Mouse (Mus musculus): ENCODE data around the gene Cyb561a3. TPM values are rescaled to one million over a fixed set of nuclear protein-coding genes. Genes with fewer than 3 reads are reported as not detected.

Cyb561a3 gene
- polyA plus RNA-seq, 1 experiment = 214 TPM

GRCm38 (mm10) chr19:10603660-10604523 lies 26.9 kb downstream of the Cyb561a3 start:
- 0 out of 2 replicates have a peak overlapping the region, but pooled peaks have one; percentile 58 for H3K27ac ChIP-seq (ENCODE audit: insufficient read depth, low read length)
- peaks cover 7% of the 10 kb centered on the region for H3K36me3 ChIP-seq (ENCODE audit: control insufficient read depth, insufficient read depth, low read length)
- peaks cover 5% of the 10 kb centered on the region; the same call in 1 of the 2 replicates for H3K4me1 ChIP-seq (ENCODE audit: control insufficient read depth, insufficient read depth, insufficient read length)
- DNase-seq (ENCODE audit: low read depth in 1 of 2, low spot score in 2 of 2) = no peak
- no peak overlapping the region for H3K4me3 ChIP-seq (ENCODE audit: extremely low read depth, insufficient read depth, insufficient read length)
- no peak for TF ChIP-seq CTCF (IDR thresholded peaks at IDR 0.05; ENCODE audit: extremely low read depth, insufficient read depth, insufficient read length, insufficient replicate concordance)
- no peak for TF ChIP-seq POLR2A (IDR thresholded peaks at IDR 0.05; ENCODE audit: low read depth, low read length)
- WGBS = 80% methylated on average over 18 of the region's 18 CpGs
- H3K27me3 ChIP-seq (ENCODE audit: control insufficient read depth, insufficient read depth, low read length) = no peaks in the 10 kb centered on the region

GRCm38 (mm10) chr19:10604534-10604933 lies 27.6 kb downstream of the Cyb561a3 start:
- Histone ChIP-seq H3K36me3 (ENCODE audit: control insufficient read depth, insufficient read depth, low read length) (peaks cover 10% of the 10 kb centered on the region), H3K4me1 (ENCODE audit: control insufficient read depth, insufficient read depth, insufficient read length) (peaks cover 5% of the 10 kb centered on the region; the same call in 1 of the 2 replicates), H3K4me3 (ENCODE audit: extremely low read depth, insufficient read depth, insufficient read length) (no peak overlapping the region), H3K27me3 (ENCODE audit: control insufficient read depth, insufficient read depth, low read length) (no peaks in the 10 kb centered on the region), H3K27ac (ENCODE audit: insufficient read depth, low read length) (peak overlapping the region; percentile 84; the same call in 1 of the 2 replicates)
- no peak for DNase-seq (ENCODE audit: low read depth in 1 of 2, low spot score in 2 of 2)
- TF ChIP-seq POLR2A (IDR thresholded peaks at IDR 0.05; ENCODE audit: low read depth, low read length) = no peak
- no peak for TF ChIP-seq CTCF (IDR thresholded peaks at IDR 0.05; ENCODE audit: extremely low read depth, insufficient read depth, insufficient read length, insufficient replicate concordance)
- WGBS = 58% methylated on average over 3 of the region's 3 CpGs

- Histone ChIP-seq H3K27ac (ENCODE audit: insufficient read depth, low read length) (peak within 1 kb of the TSS; percentile 84), H3K4me1 (ENCODE audit: control insufficient read depth, insufficient read depth, insufficient read length) (peaks cover 5% of the 10 kb centered on the region; the same call in 1 of the 2 replicates), H3K36me3 (ENCODE audit: control insufficient read depth, insufficient read depth, low read length) (peaks cover 11% of the 10 kb centered on the region), H3K27me3 (ENCODE audit: control insufficient read depth, insufficient read depth, low read length) (no peaks in the 10 kb centered on the region), H3K4me3 (ENCODE audit: extremely low read depth, insufficient read depth, insufficient read length) (peak within 1 kb of the TSS; percentile 80)
- TF ChIP-seq POLR2A (IDR thresholded peaks at IDR 0.05; ENCODE audit: low read depth, low read length) (peak; percentile 77), CTCF (IDR thresholded peaks at IDR 0.05; ENCODE audit: extremely low read depth, insufficient read depth, insufficient read length, insufficient replicate concordance) (peak; percentile 38; the same call in 1 of the 2 replicates)
- under 1% methylated on average over 49 of the region's 49 CpGs for WGBS
- DNase-seq (ENCODE audit: low read depth in 1 of 2, low spot score in 2 of 2) = peak; percentile 93 to 99
Observed at GRCm38 (mm10) chr19:10605293-10605900, 28.4 kb downstream of the Cyb561a3 start, which contains the start of the genes Ddb1 and Tkfc. TSS of gene Ddb1 (plus strand) at chr19:10605327. TSS of gene Tkfc (minus strand) at chr19:10605654.

- peaks cover 5% of the 10 kb centered on the region; the same call in 1 of the 2 replicates for H3K4me1 ChIP-seq (ENCODE audit: control insufficient read depth, insufficient read depth, insufficient read length)
Observed at GRCm38 (mm10) chr19:10605901-10606622, 29.1 kb downstream of the Cyb561a3 start.

GRCm38 (mm10) chr19:10608573-10609240 lies 31.7 kb downstream of the Cyb561a3 start:
- TF ChIP-seq POLR2A (IDR thresholded peaks at IDR 0.05; ENCODE audit: low read depth, low read length) = no peak
- no peak for TF ChIP-seq CTCF (IDR thresholded peaks at IDR 0.05; ENCODE audit: extremely low read depth, insufficient read depth, insufficient read length, insufficient replicate concordance)
- WGBS = 92% methylated on average over 5 of the region's 5 CpGs
- Histone ChIP-seq H3K4me3 (ENCODE audit: extremely low read depth, insufficient read depth, insufficient read length) (no peak overlapping the region), H3K27ac (ENCODE audit: insufficient read depth, low read length) (no peak overlapping the region), H3K36me3 (ENCODE audit: control insufficient read depth, insufficient read depth, low read length) (peaks cover 39% of the 10 kb centered on the region), H3K27me3 (ENCODE audit: control insufficient read depth, insufficient read depth, low read length) (no peaks in the 10 kb centered on the region), H3K4me1 (ENCODE audit: control insufficient read depth, insufficient read depth, insufficient read length) (peaks cover 3% of the 10 kb centered on the region; the same call in 1 of the 2 replicates)
- DNase-seq (ENCODE audit: low read depth in 1 of 2, low spot score in 2 of 2) = no peak

More at GRCm38 (mm10) chr19:10605901-10606622, 29.1 kb downstream of the Cyb561a3 start:
- DNase-seq (ENCODE audit: low read depth in 1 of 2, low spot score in 2 of 2) = no peak
- Histone ChIP-seq H3K27me3 (ENCODE audit: control insufficient read depth, insufficient read depth, low read length) (no peaks in the 10 kb centered on the region), H3K36me3 (ENCODE audit: control insufficient read depth, insufficient read depth, low read length) (peaks cover 18% of the 10 kb centered on the region), H3K4me3 (ENCODE audit: extremely low read depth, insufficient read depth, insufficient read length) (peak overlapping the region; percentile 80), H3K27ac (ENCODE audit: insufficient read depth, low read length) (peak overlapping the region; percentile 77)
- TF ChIP-seq POLR2A (IDR thresholded peaks at IDR 0.05; ENCODE audit: low read depth, low read length) = no peak
- no peak for TF ChIP-seq CTCF (IDR thresholded peaks at IDR 0.05; ENCODE audit: extremely low read depth, insufficient read depth, insufficient read length, insufficient replicate concordance)
- WGBS = 9% methylated on average over 20 of the region's 20 CpGs

All from spleen, adult 2 months (tissue).